Mouse (Mus musculus): ENCODE data around the gene Atp6v1b1. TPM values are rescaled to one million over a fixed set of nuclear protein-coding genes. Genes with fewer than 3 reads are reported as not detected.

The Atp6v1b1 gene
- polyA plus RNA-seq, 1 experiment from 2014 or later, result not detected

GRCm38 (mm10) chr6:83714221-83715123 is 28.3 kb upstream of the Atp6v1b1 start:
- Histone ChIP-seq H3K4me1 (ENCODE audit: control insufficient read depth, insufficient read depth, low read depth, low read length) (peaks cover 9% of the 10 kb centered on the region), H3K9me3 (ENCODE audit: control insufficient read depth, low read length) (no peaks in the 10 kb centered on the region), H3K9ac (ENCODE audit: low read depth, low read length) (no peak overlapping the region), H3K4me3 (ENCODE audit: low read length) (no peak overlapping the region; the same call in 1 of the 2 replicates), H3K36me3 (ENCODE audit: control insufficient read depth, insufficient read depth, low read length) (no peaks in the 10 kb centered on the region), H3K27me3 (replicated peaks; ENCODE audit: control insufficient read depth, insufficient read depth, low read length) (peaks cover 70% of the 10 kb centered on the region), H3K27ac (ENCODE audit: low read depth, low read length) (no peak overlapping the region), H3K4me2 (ENCODE audit: low read length) (no peak overlapping the region; the same call in 1 of the 2 replicates)
- 1% methylated on average over 34 of the region's 34 CpGs for WGBS
- ATAC-seq, result no peak

GRCm38 (mm10) chr6:83715461-83716196 is 27.2 kb upstream of the Atp6v1b1 start:
- 2% methylated on average over 30 of the region's 30 CpGs for WGBS
- H3K9me3 ChIP-seq (ENCODE audit: control insufficient read depth, low read length), result no peaks in the 10 kb centered on the region
- H3K4me2 ChIP-seq (ENCODE audit: low read length), result no peak overlapping the region
- peaks cover 9% of the 10 kb centered on the region for H3K4me1 ChIP-seq (ENCODE audit: control insufficient read depth, insufficient read depth, low read depth, low read length)
- no peak overlapping the region for H3K27ac ChIP-seq (ENCODE audit: low read depth, low read length)
- H3K27me3 ChIP-seq (replicated peaks; ENCODE audit: control insufficient read depth, insufficient read depth, low read length), result peaks cover 71% of the 10 kb centered on the region
- no peak overlapping the region for H3K4me3 ChIP-seq (ENCODE audit: low read length)
- ATAC-seq, result no peak
- H3K36me3 ChIP-seq (ENCODE audit: control insufficient read depth, insufficient read depth, low read length), result no peaks in the 10 kb centered on the region
- H3K9ac ChIP-seq (ENCODE audit: low read depth, low read length), result no peak overlapping the region

GRCm38 (mm10) chr6:83717026-83717425 is 25.8 kb upstream of the Atp6v1b1 start:
- no peaks in the 10 kb centered on the region for H3K36me3 ChIP-seq (ENCODE audit: control insufficient read depth, insufficient read depth, low read length)
- no peak overlapping the region for H3K27ac ChIP-seq (ENCODE audit: low read depth, low read length)
- H3K4me1 ChIP-seq (ENCODE audit: control insufficient read depth, insufficient read depth, low read depth, low read length), result peaks cover 1% of the 10 kb centered on the region
- 2% methylated on average over 8 of the region's 8 CpGs for WGBS
- peaks cover 82% of the 10 kb centered on the region for H3K27me3 ChIP-seq (replicated peaks; ENCODE audit: control insufficient read depth, insufficient read depth, low read length)
- no peak for ATAC-seq
- no peak overlapping the region for H3K9ac ChIP-seq (ENCODE audit: low read depth, low read length)
- no peak overlapping the region for H3K4me2 ChIP-seq (ENCODE audit: low read length)
- H3K9me3 ChIP-seq (ENCODE audit: control insufficient read depth, low read length), result no peaks in the 10 kb centered on the region
- H3K4me3 ChIP-seq (ENCODE audit: low read length), result no peak overlapping the region

- 29% methylated on average over 6 of the region's 6 CpGs for WGBS
- H3K4me2 ChIP-seq (ENCODE audit: low read length), result no peak overlapping the region
- no peaks in the 10 kb centered on the region for H3K36me3 ChIP-seq (ENCODE audit: control insufficient read depth, insufficient read depth, low read length)
- H3K4me3 ChIP-seq (ENCODE audit: low read length), result no peak overlapping the region
- no peak overlapping the region for H3K9ac ChIP-seq (ENCODE audit: low read depth, low read length)
- no peaks in the 10 kb centered on the region for H3K4me1 ChIP-seq (ENCODE audit: control insufficient read depth, insufficient read depth, low read depth, low read length)
- no peaks in the 10 kb centered on the region for H3K9me3 ChIP-seq (ENCODE audit: control insufficient read depth, low read length)
- peaks cover 52% of the 10 kb centered on the region for H3K27me3 ChIP-seq (replicated peaks; ENCODE audit: control insufficient read depth, insufficient read depth, low read length)
- no peak overlapping the region for H3K27ac ChIP-seq (ENCODE audit: low read depth, low read length)
- no peak for ATAC-seq
These were observed 20.3 kb upstream of the Atp6v1b1 start for GRCm38 (mm10) chr6:83722526-83722925.

- no peak for ATAC-seq
- Histone ChIP-seq H3K4me1 (ENCODE audit: control insufficient read depth, insufficient read depth, low read depth, low read length) (no peaks in the 10 kb centered on the region), H3K27me3 (replicated peaks; ENCODE audit: control insufficient read depth, insufficient read depth, low read length) (peaks cover 10% of the 10 kb centered on the region), H3K27ac (ENCODE audit: low read depth, low read length) (no peak overlapping the region), H3K4me2 (ENCODE audit: low read length) (no peak overlapping the region), H3K4me3 (ENCODE audit: low read length) (no peak overlapping the region), H3K36me3 (ENCODE audit: control insufficient read depth, insufficient read depth, low read length) (no peaks in the 10 kb centered on the region), H3K9me3 (ENCODE audit: control insufficient read depth, low read length) (no peaks in the 10 kb centered on the region), H3K9ac (ENCODE audit: low read depth, low read length) (no peak overlapping the region)
- 42% methylated on average over 4 of the region's 4 CpGs for WGBS
These were observed 15.6 kb upstream of the Atp6v1b1 start for GRCm38 (mm10) chr6:83727178-83727577.

- 95% methylated on average over 3 of the region's 3 CpGs for WGBS
- Histone ChIP-seq H3K4me3 (ENCODE audit: low read length) (no peak overlapping the region), H3K9me3 (ENCODE audit: control insufficient read depth, low read length) (no peaks in the 10 kb centered on the region), H3K4me1 (ENCODE audit: control insufficient read depth, insufficient read depth, low read depth, low read length) (no peaks in the 10 kb centered on the region), H3K36me3 (ENCODE audit: control insufficient read depth, insufficient read depth, low read length) (no peaks in the 10 kb centered on the region), H3K27ac (ENCODE audit: low read depth, low read length) (no peak overlapping the region), H3K4me2 (ENCODE audit: low read length) (no peak overlapping the region), H3K27me3 (replicated peaks; ENCODE audit: control insufficient read depth, insufficient read depth, low read length) (peaks cover 1% of the 10 kb centered on the region; the same call in 1 of the 2 replicates), H3K9ac (ENCODE audit: low read depth, low read length) (no peak overlapping the region)
- no peak for ATAC-seq
These were observed 14.3 kb upstream of the Atp6v1b1 start for GRCm38 (mm10) chr6:83728488-83728887.

- Histone ChIP-seq H3K9me3 (ENCODE audit: control insufficient read depth, low read length) (peaks cover 3% of the 10 kb centered on the region; the same call in 1 of the 2 replicates), H3K4me2 (ENCODE audit: low read length) (no peak overlapping the region), H3K36me3 (ENCODE audit: control insufficient read depth, insufficient read depth, low read length) (no peaks in the 10 kb centered on the region), H3K27ac (ENCODE audit: low read depth, low read length) (no peak overlapping the region), H3K4me1 (ENCODE audit: control insufficient read depth, insufficient read depth, low read depth, low read length) (no peaks in the 10 kb centered on the region), H3K9ac (ENCODE audit: low read depth, low read length) (no peak overlapping the region), H3K27me3 (replicated peaks; ENCODE audit: control insufficient read depth, insufficient read depth, low read length) (no peaks in the 10 kb centered on the region), H3K4me3 (ENCODE audit: low read length) (no peak overlapping the region)
- 68% methylated on average over 14 of the region's 14 CpGs for WGBS
- no peak for ATAC-seq
These were observed 13.3 kb upstream of the Atp6v1b1 start for GRCm38 (mm10) chr6:83729350-83729970.

- 34% methylated on average over 5 of the region's 5 CpGs for WGBS
- no peak for ATAC-seq
These were observed 11.7 kb upstream of the Atp6v1b1 start for GRCm38 (mm10) chr6:83731128-83731527.

GRCm38 (mm10) chr6:83737311-83737710 is 5.5 kb upstream of the Atp6v1b1 start:
- Histone ChIP-seq H3K9me3 (ENCODE audit: control insufficient read depth, low read length) (peaks cover 3% of the 10 kb centered on the region; the same call in 1 of the 2 replicates), H3K36me3 (ENCODE audit: control insufficient read depth, insufficient read depth, low read length) (no peaks in the 10 kb centered on the region), H3K4me1 (ENCODE audit: control insufficient read depth, insufficient read depth, low read depth, low read length) (no peaks in the 10 kb centered on the region), H3K27me3 (replicated peaks; ENCODE audit: control insufficient read depth, insufficient read depth, low read length) (no peaks in the 10 kb centered on the region), H3K9ac (ENCODE audit: low read depth, low read length) (no peak overlapping the region), H3K27ac (ENCODE audit: low read depth, low read length) (no peak overlapping the region), H3K4me2 (ENCODE audit: low read length) (no peak overlapping the region), H3K4me3 (ENCODE audit: low read length) (no peak overlapping the region)
- 33% methylated on average over 12 of the region's 13 CpGs for WGBS
- ATAC-seq, result no peak

More at GRCm38 (mm10) chr6:83731128-83731527, 11.7 kb upstream of the Atp6v1b1 start:
- Histone ChIP-seq H3K27me3 (replicated peaks; ENCODE audit: control insufficient read depth, insufficient read depth, low read length) (no peaks in the 10 kb centered on the region), H3K4me2 (ENCODE audit: low read length) (no peak overlapping the region), H3K9ac (ENCODE audit: low read depth, low read length) (no peak overlapping the region), H3K4me3 (ENCODE audit: low read length) (no peak overlapping the region), H3K36me3 (ENCODE audit: control insufficient read depth, insufficient read depth, low read length) (no peaks in the 10 kb centered on the region), H3K27ac (ENCODE audit: low read depth, low read length) (no peak overlapping the region), H3K9me3 (ENCODE audit: control insufficient read depth, low read length) (peaks cover 3% of the 10 kb centered on the region; the same call in 1 of the 2 replicates), H3K4me1 (ENCODE audit: control insufficient read depth, insufficient read depth, low read depth, low read length) (no peaks in the 10 kb centered on the region)
